Mouse (Mus musculus) kidney, embryonic 15.5 days (tissue): Measurements from ENCODE around the gene Chuk. TPM values are rescaled to one million over a fixed set of nuclear protein-coding genes. Genes with fewer than 3 reads are reported as not detected.
"Not testable (repeated sequence)": the region's sequence is repeated elsewhere in the genome, so short reads cannot be mapped to it uniquely, and the experiment has no call there.

Experiments used
- ATAC-seq: fragments of 200-750 bp; cut with Nextera tagmentation; replicated peaks from 2 replicates; pipeline ENCODE4 v1.8.0; 2017; ENCODE audit warnings: moderate TSS enrichment; ENCODE audit not compliant: low FRiP score
- H3K27ac ChIP-seq: fragments of 300-500 bp; sonication (generic); 2 replicates; pipeline ENCODE4 v1.5.1; 2015; ENCODE audit warnings: mild to moderate bottlenecking, inconsistent platforms
- H3K27me3 ChIP-seq: fragments of 300-500 bp; sonication (generic); 2 replicates; pipeline ENCODE4 v1.6.1; 2015; ENCODE audit warnings: inconsistent platforms
- H3K36me3 ChIP-seq: fragments of 300-500 bp; sonication (generic); 2 replicates; pipeline ENCODE4 v1.6.1; 2015; ENCODE audit warnings: inconsistent platforms
- H3K4me1 ChIP-seq: fragments of 300-500 bp; sonication (generic); 2 replicates; pipeline ENCODE4 v1.6.1; 2015; ENCODE audit warnings: inconsistent platforms
- H3K4me2 ChIP-seq: fragments of 300-500 bp; sonication (generic); 2 replicates; pipeline ENCODE4 v1.6.1; 2015; ENCODE audit warnings: moderate library complexity, mild to moderate bottlenecking, inconsistent platforms
- H3K4me3 ChIP-seq: fragments of 300-500 bp; sonication (generic); replicated peaks from 2 replicates; pipeline ENCODE4 v1.5.1; 2015; ENCODE audit warnings: mild to moderate bottlenecking, inconsistent platforms
- H3K9ac ChIP-seq: fragments of 300-500 bp; sonication (generic); 2 replicates; pipeline ENCODE4 v1.6.1; 2015; ENCODE audit warnings: mild to moderate bottlenecking, inconsistent platforms
- H3K9me3 ChIP-seq: fragments of 300-500 bp; sonication (generic); replicated peaks from 2 replicates; pipeline ENCODE4 v1.6.1; 2016; ENCODE audit warnings: inconsistent platforms
- WGBS: fragments of 180-500 bp; shearing (Covaris S2); methylation state at CpG from one replicate; pipeline ENCODE4 v1.1.7; 2015; ENCODE audit warnings: mixed read lengths; 5-methylcytosine and 5-hydroxymethylcytosine counted together
- polyA plus RNA-seq: library from polyadenylated mRNA; unstranded; fragments of >200 nt; fragmentation: Nextera tagmentation; extraction: Ambion mirVana; gene quantifications from 2 replicates; pipeline ENCODE4 v1.2.1, GENCODE M21; 2015

The Chuk gene
- polyA plus RNA-seq, 1 experiment from 2014 or later, result 48.4 TPM

- WGBS, result 87% methylated on average over 5 of the region's 5 CpGs
- Histone ChIP-seq H3K36me3 (peaks cover 50% of the 10 kb centered on the region), H3K27me3 (no peaks in the 10 kb centered on the region)
Measured at GRCm38 (mm10) chr19:44132917-44133316, 25.6 kb upstream of the Chuk start.

DNA sequence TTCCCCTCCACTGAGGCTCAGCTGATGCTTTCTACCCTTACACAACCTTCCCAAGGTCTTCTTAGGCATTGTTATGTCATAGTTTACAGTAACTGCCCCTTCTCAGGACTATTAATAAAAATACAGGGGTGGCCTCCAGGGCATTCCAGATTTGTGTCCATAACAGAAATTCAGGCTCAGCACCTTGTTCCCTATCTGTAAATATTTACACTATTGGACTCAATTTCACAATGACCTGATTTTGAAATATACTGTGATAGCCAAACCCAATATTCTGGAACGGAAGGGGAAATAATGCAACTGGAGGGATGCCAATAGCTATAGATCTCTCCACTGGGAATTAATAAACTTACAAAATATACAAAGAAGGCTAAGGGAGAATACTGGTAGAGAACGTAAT lies 21.3 kb upstream of the Chuk start:
- Histone ChIP-seq H3K4me2 (no peak overlapping the region), H3K4me3 (no peak overlapping the region), H3K9ac (no peak overlapping the region), H3K4me1 (no peaks in the 10 kb centered on the region), H3K9me3 (no peaks in the 10 kb centered on the region), H3K27ac (no peak overlapping the region), H3K27me3 (no peaks in the 10 kb centered on the region), H3K36me3 (peaks cover 88% of the 10 kb centered on the region)
- ATAC-seq, result no peak
- WGBS, result 87% methylated on average over 2 of the region's 2 CpGs

More at GRCm38 (mm10) chr19:44132917-44133316, 25.6 kb upstream of the Chuk start:
- no peak overlapping the region for H3K4me2 ChIP-seq
- no peak overlapping the region for H3K4me3 ChIP-seq
- H3K27ac ChIP-seq, result no peak overlapping the region
- H3K4me1 ChIP-seq, result peaks cover 9% of the 10 kb centered on the region
- ATAC-seq, result no peak
- no peak overlapping the region for H3K9ac ChIP-seq
- no peaks in the 10 kb centered on the region for H3K9me3 ChIP-seq

DNA sequence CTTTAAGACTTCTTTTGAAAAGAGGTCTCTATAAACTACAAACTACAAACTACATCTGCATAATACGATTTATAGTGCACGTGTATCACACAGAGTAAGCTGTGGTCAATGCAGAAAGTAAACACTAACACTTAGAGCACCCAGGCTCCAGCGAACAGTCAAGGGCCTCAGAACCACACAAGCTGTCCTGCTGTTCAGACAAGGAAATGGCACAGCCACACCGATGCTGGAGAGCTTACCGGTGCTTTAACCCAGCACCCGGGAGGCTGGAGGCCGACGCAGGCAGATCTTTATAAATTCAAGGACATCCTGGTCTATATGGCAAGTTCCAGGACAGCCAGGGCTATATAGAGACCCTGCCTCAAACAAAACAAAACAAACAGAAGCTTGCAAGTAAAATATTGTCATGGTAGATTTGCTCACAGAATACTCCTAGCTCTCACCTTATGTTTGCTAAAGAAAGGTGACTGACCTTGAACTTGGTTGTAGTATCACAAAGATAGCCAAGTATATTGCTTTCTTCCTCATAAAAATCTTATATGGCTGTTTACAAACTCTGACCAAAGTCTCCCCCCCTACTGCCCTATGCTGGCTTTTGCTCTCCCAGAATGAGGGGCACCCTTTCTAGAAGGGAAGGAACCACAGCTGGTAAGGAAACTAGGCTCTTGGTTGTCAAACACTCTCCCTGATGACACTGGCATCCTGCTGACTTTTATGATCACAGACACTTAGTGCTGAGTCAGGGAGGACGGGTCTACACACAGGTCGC lies 20.6 kb upstream of the Chuk start:
- no peak for ATAC-seq
- peaks cover 95% of the 10 kb centered on the region for H3K36me3 ChIP-seq
- 95% methylated on average over 10 of the region's 10 CpGs for WGBS
- no peak overlapping the region for H3K4me2 ChIP-seq
- H3K4me3 ChIP-seq, result no peak overlapping the region
- no peaks in the 10 kb centered on the region for H3K27me3 ChIP-seq
- H3K9ac ChIP-seq, result no peak overlapping the region
- H3K27ac ChIP-seq, result no peak overlapping the region
- H3K9me3 ChIP-seq, result no peaks in the 10 kb centered on the region
- H3K4me1 ChIP-seq, result no peaks in the 10 kb centered on the region

DNA sequence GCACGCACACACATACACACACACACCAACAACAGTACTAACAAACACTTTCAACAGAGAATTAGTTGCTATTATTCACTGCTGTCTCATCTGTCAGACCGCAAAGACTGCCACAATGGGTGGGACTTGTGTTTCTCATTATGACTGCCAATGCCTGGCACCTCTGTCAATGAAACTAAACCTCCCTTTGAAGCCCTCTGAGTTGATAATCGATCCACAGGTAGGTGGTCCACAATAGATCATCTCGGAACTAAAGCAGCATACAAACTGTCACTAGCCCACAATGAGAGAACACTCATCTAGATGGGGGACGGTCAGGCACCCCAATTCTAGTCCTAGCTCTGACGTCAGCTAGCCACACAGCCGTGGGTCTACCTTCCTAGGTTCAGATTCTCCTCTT lies 13.9 kb upstream of the Chuk start:
- no peaks in the 10 kb centered on the region for H3K9me3 ChIP-seq
- H3K9ac ChIP-seq, result no peak overlapping the region
- H3K27ac ChIP-seq, result no peak overlapping the region
- 92% methylated on average over 7 of the region's 7 CpGs for WGBS
- H3K4me1 ChIP-seq, result no peaks in the 10 kb centered on the region
- no peaks in the 10 kb centered on the region for H3K27me3 ChIP-seq
- H3K4me2 ChIP-seq, result no peak overlapping the region
- no peak for ATAC-seq
- H3K36me3 ChIP-seq, result peaks cover 96% of the 10 kb centered on the region
- no peak overlapping the region for H3K4me3 ChIP-seq

GRCm38 (mm10) chr19:44120686-44121085 lies 13.4 kb upstream of the Chuk start:
- not testable (repeated sequence) for H3K4me3 ChIP-seq, H3K27ac ChIP-seq, H3K4me1 ChIP-seq, H3K9me3 ChIP-seq, ATAC-seq, H3K4me2 ChIP-seq, H3K27me3 ChIP-seq, H3K9ac ChIP-seq
- 88% methylated on average over 9 of the region's 9 CpGs for WGBS
- H3K36me3 ChIP-seq, result peaks cover 96% of the 10 kb centered on the region

DNA sequence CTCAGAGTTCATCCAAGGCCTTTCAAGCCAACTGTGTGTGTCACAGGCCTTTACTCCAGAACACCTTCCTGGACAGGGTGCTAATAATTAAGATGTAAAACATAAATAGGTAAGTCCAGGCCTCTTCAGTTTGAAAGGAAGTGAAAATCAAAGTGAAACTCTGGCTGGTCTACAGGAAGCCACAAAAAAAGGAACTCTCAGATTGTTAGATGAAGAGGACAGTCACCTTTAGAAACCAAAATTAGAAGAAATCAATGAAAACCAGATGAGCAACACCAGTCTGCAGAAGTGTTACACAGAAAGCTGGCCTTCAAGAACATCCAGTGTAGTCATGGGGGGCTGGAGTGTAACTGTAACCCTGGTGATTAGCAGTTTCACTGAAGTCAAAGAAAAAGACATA lies 10.5 kb upstream of the Chuk start:
- Histone ChIP-seq H3K4me2 (no peak overlapping the region), H3K9ac (no peak overlapping the region), H3K27ac (no peak overlapping the region), H3K4me1 (no peaks in the 10 kb centered on the region), H3K36me3 (peaks cover 96% of the 10 kb centered on the region), H3K27me3 (no peaks in the 10 kb centered on the region), H3K9me3 (no peaks in the 10 kb centered on the region), H3K4me3 (no peak overlapping the region)
- no peak for ATAC-seq

GRCm38 (mm10) chr19:44111706-44112105 lies 4.4 kb upstream of the Chuk start:
- H3K4me1 ChIP-seq, result peaks cover 6% of the 10 kb centered on the region
- H3K27me3 ChIP-seq, result no peaks in the 10 kb centered on the region
- H3K9ac ChIP-seq, result no peak overlapping the region
- H3K4me2 ChIP-seq, result no peak overlapping the region
- H3K36me3 ChIP-seq, result peaks cover 74% of the 10 kb centered on the region
- no peaks in the 10 kb centered on the region for H3K9me3 ChIP-seq
- ATAC-seq, result no peak
- WGBS, result 64% methylated on average over 7 of the region's 7 CpGs
- H3K4me3 ChIP-seq, result no peak overlapping the region
- H3K27ac ChIP-seq, result no peak overlapping the region

GRCm38 (mm10) chr19:44110356-44110755 lies 3.1 kb upstream of the Chuk start:
- Histone ChIP-seq H3K4me2 (no peak overlapping the region), H3K4me1 (peaks cover 18% of the 10 kb centered on the region), H3K9ac (no peak overlapping the region), H3K9me3 (no peaks in the 10 kb centered on the region), H3K4me3 (no peak overlapping the region), H3K27ac (peak overlapping the region; percentile 58), H3K36me3 (peaks cover 60% of the 10 kb centered on the region), H3K27me3 (no peaks in the 10 kb centered on the region)
- 59% methylated on average over 9 of the region's 9 CpGs for WGBS
- ATAC-seq, result no peak

GRCm38 (mm10) chr19:44108996-44109395 lies 1.7 kb upstream of the Chuk start:
- Histone ChIP-seq H3K9ac (no peak overlapping the region), H3K4me2 (no peak overlapping the region), H3K4me1 (peaks cover 19% of the 10 kb centered on the region), H3K27ac (no peak overlapping the region), H3K4me3 (no peak overlapping the region), H3K36me3 (peaks cover 47% of the 10 kb centered on the region), H3K9me3 (no peaks in the 10 kb centered on the region), H3K27me3 (no peaks in the 10 kb centered on the region)
- ATAC-seq, result no peak

DNA sequence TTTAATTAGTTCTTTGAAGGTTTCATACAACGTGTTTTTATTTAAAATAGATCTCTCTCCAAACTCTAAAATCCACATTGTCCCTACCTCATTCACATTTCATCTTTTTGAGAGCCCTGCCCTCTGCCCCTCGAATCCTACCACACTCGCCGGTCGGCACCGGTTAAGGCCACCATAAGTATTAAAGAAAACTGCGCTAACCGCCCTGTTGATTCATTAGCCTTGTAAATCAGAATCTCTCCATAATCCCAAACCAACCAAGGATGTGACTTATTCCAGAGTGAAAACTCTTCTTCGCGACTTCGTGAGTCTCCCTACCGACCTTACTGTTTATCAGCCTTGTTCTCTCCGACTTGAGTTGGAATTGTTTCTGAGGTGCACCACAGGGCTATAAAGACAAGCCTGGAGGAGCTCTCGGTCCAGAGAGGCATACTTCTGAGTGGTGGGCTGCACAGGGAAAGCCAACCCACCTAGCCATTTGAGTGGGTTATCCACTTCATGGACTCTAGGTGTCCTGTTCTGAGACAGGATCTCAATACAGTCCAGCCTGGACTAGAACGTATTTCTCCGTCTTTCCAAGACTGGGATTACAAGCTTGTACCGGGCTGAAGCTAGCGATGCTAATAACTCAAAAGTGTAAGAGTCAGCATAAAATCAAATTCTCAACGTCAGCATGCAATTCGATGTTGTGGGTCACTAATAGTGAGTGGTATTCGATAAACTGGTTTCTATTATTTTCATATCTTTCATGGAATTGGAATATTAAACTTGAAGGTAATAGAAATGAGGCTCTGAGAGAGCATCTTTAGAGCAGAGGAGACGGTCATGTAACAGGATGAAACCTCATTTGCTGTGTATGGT lies 611 bp upstream of the Chuk start:
- 27% methylated on average over 22 of the region's 22 CpGs for WGBS
- H3K4me2 ChIP-seq, result peak overlapping the region; percentile 82
- H3K9ac ChIP-seq, result peak overlapping the region; percentile 91
- peaks cover 19% of the 10 kb centered on the region for H3K4me1 ChIP-seq
- H3K4me3 ChIP-seq, result peak overlapping the region; percentile 92
- H3K27me3 ChIP-seq, result no peaks in the 10 kb centered on the region
- peaks cover 38% of the 10 kb centered on the region for H3K36me3 ChIP-seq
- H3K9me3 ChIP-seq, result no peaks in the 10 kb centered on the region
- peak overlapping the region; percentile 59 for H3K27ac ChIP-seq
- ATAC-seq, result no peak

GRCm38 (mm10) chr19:44104393-44104792 lies 2.9 kb downstream of the Chuk start:
- Histone ChIP-seq H3K36me3 (peaks cover 29% of the 10 kb centered on the region), H3K9me3 (no peaks in the 10 kb centered on the region), H3K4me1 (peaks cover 17% of the 10 kb centered on the region), H3K4me2 (no peak overlapping the region), H3K9ac (no peak overlapping the region), H3K4me3 (no peak overlapping the region), H3K27ac (no peak overlapping the region), H3K27me3 (no peaks in the 10 kb centered on the region)
- ATAC-seq, result no peak
- 79% methylated on average over 1 of the region's 1 CpGs for WGBS

DNA sequence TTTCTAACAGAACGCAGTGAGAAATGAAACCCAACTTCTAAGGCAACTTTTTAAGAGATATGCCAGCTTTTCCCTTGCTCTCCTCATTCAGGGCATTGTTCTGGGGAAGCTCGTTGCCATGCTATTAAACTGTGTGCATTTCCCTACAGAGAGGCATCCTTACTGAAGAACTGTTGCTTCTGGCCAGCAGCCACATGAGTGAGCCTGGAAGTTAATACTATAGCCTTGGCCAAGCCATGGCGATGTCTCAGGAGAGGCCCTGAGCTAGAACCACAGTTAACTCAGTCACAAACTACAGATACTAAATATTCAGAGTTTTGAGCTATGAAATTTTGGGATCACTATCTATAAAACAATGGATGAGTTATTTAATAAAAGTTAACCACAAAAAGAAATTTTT lies 4.3 kb downstream of the Chuk start:
- Histone ChIP-seq H3K4me2 (no peak overlapping the region), H3K27me3 (no peaks in the 10 kb centered on the region), H3K4me3 (no peak overlapping the region), H3K9me3 (no peaks in the 10 kb centered on the region), H3K9ac (no peak overlapping the region), H3K4me1 (peaks cover 17% of the 10 kb centered on the region), H3K36me3 (peaks cover 37% of the 10 kb centered on the region), H3K27ac (no peak overlapping the region)
- ATAC-seq, result no peak
- WGBS, result 85% methylated on average over 3 of the region's 3 CpGs
